Mouse (Mus musculus): Measurements from ENCODE around the gene Gm44805.

GRCm38 (mm10) chr7:19623433-19623832 is 57.8 kb downstream of the Gm44805 start:
- TF ChIP-seq ZNF384 (IDR thresholded peaks at IDR 0.05; ENCODE audit: low read depth, low read length) (no peak), ZC3H11A (IDR thresholded peaks at IDR 0.05; ENCODE audit: borderline replicate concordance, low read depth, low read length) (no peak), CHD2 (IDR thresholded peaks at IDR 0.05; ENCODE audit: low read depth, low read length) (no peak), HCFC1 (IDR thresholded peaks at IDR 0.05; ENCODE audit: borderline replicate concordance, insufficient read depth, low read length) (no peak)
